Mouse (Mus musculus): ENCODE results near the gene Plekhg4.

Gene Plekhg4

GRCm38 (mm10) chr8:105373032-105373431 is at the start of gene Plekhg4:
Gene Plekhg4 (plus strand): TSS chr8:105373274.
- in situ Hi-C loops (cut with MboI; ENCODE audit: low sequenced_read_pairs), result no loop called here

GRCm38 (mm10) chr8:105325641-105326093 is 47.4 kb upstream of the Plekhg4 start:
- in situ Hi-C loops (cut with MboI; ENCODE audit: low sequenced_read_pairs), result no loop called here

- in situ Hi-C loops (cut with MboI; ENCODE audit: low sequenced_read_pairs), result no loop called here
These were observed 46.9 kb upstream of the Plekhg4 start, which contains the start of the genes Lrrc29 and Tmem208 for GRCm38 (mm10) chr8:105326141-105326672. Gene Lrrc29 (minus strand): TSS chr8:105326278. Gene Tmem208 (plus strand): TSS chr8:105326354.

- in situ Hi-C loops (cut with MboI; ENCODE audit: low sequenced_read_pairs), result no loop called here
These were observed 46.1 kb upstream of the Plekhg4 start for GRCm38 (mm10) chr8:105326968-105327367.

- in situ Hi-C loops (cut with MboI; ENCODE audit: low sequenced_read_pairs), result no loop called here
These were observed 42.7 kb upstream of the Plekhg4 start for GRCm38 (mm10) chr8:105330325-105330724.

GRCm38 (mm10) chr8:105331469-105331868 is 41.6 kb upstream of the Plekhg4 start:
- in situ Hi-C loops (cut with MboI; ENCODE audit: low sequenced_read_pairs), result no loop called here

GRCm38 (mm10) chr8:105331931-105332330 is 41.1 kb upstream of the Plekhg4 start:
- in situ Hi-C loops (cut with MboI; ENCODE audit: low sequenced_read_pairs), result no loop called here

- in situ Hi-C loops (cut with MboI; ENCODE audit: low sequenced_read_pairs), result no loop called here
These were observed 40.6 kb upstream of the Plekhg4 start for GRCm38 (mm10) chr8:105332523-105332922.

- in situ Hi-C loops (cut with MboI; ENCODE audit: low sequenced_read_pairs), result no loop called here
These were observed 36.5 kb upstream of the Plekhg4 start for GRCm38 (mm10) chr8:105336373-105337130.

- in situ Hi-C loops (cut with MboI; ENCODE audit: low sequenced_read_pairs), result no loop called here
These were observed 34.1 kb upstream of the Plekhg4 start for GRCm38 (mm10) chr8:105338992-105339391.

- in situ Hi-C loops (cut with MboI; ENCODE audit: low sequenced_read_pairs), result no loop called here
These were observed 33.0 kb upstream of the Plekhg4 start for GRCm38 (mm10) chr8:105339886-105340635.

- in situ Hi-C loops (cut with MboI; ENCODE audit: low sequenced_read_pairs), result no loop called here
These were observed 31.7 kb upstream of the Plekhg4 start for GRCm38 (mm10) chr8:105341399-105341798.

- in situ Hi-C loops (cut with MboI; ENCODE audit: low sequenced_read_pairs), result no loop called here
These were observed 30.3 kb upstream of the Plekhg4 start for GRCm38 (mm10) chr8:105342768-105343167.

GRCm38 (mm10) chr8:105343791-105344574 is 29.1 kb upstream of the Plekhg4 start:
- in situ Hi-C loops (cut with MboI; ENCODE audit: low sequenced_read_pairs), result no loop called here

GRCm38 (mm10) chr8:105345061-105345975 is 27.8 kb upstream of the Plekhg4 start:
- in situ Hi-C loops (cut with MboI; ENCODE audit: low sequenced_read_pairs), result no loop called here

GRCm38 (mm10) chr8:105346611-105347427 is 26.3 kb upstream of the Plekhg4 start:
- in situ Hi-C loops (cut with MboI; ENCODE audit: low sequenced_read_pairs), result no loop called here

- in situ Hi-C loops (cut with MboI; ENCODE audit: low sequenced_read_pairs), result no loop called here
These were observed 25.4 kb upstream of the Plekhg4 start, which contains the start of gene Fhod1 for GRCm38 (mm10) chr8:105347428-105348221. Gene Fhod1 (minus strand): TSS chr8:105347953.
